Mouse (Mus musculus) kidney, postnatal 36 days (tissue): Measurements from ENCODE around the gene Ccdc120.

Experiments used
- DNase-seq, 2 experiments: peaks; one replicate each; pipeline ENCODE4 v3.0.0; 2021 to 2022; ENCODE audit warnings: mixed read lengths in 2 of 2

Ccdc120 gene

DNA sequence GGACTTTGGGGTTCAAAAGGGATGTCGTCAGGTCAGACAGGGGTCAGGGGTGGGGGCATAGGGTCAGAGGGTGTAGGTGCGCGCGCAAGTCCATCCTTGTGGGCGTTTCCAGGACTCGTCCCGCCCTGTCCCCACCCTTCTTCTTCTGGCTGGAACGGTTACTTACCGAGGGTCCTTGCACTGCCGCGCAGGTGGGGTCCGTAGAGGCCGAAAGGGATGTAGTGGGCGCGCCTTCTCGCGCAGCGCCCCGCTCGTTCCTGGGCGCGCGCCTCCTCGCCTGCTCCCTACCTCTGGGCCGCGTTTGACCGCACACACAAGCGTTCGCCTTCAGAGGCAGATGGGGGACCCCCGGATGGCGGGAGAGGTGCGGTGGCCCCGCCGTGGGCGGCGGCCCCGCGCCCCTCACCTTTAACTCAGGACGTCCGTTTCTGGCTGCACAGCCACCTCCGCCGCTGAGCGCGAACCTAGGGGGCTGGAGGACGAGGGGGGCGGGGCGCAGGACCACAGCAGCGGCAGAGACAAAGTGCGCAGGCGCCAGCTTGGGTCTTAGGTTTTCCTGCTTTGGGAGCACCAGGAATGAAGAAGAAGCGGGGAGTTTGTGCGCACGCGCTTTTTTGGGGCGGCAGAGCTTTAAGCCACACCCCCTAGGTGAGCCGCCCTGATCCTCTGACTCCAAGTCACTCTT, at the start of gene Ccdc120:
Gene Ccdc120, minus strand, starts transcription at position 474 of the 685 bp plus-strand sequence.
- DNase-seq = peak; percentile 79 to 87

DNA sequence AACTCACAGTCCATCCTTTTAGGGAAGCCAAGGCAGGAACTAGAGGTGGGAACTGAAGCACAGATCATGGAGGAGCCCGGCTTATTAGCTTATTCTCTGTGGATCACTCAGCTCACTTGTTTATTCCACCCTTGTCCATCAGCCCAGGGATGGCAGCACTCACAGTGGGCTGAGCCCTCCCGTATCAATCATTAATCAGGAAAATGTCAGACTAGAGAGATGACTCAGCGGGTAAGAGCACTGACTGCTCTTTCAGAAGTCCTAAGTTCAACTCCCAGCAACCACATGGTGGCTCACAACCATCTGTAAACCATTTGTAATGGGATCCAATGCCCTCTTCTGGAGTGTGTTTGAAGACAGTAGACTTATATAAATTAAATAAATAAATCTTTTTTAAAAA, 46.6 kb upstream of the Ccdc120 start:
- peak; percentile 33 to 68 for DNase-seq

DNA sequence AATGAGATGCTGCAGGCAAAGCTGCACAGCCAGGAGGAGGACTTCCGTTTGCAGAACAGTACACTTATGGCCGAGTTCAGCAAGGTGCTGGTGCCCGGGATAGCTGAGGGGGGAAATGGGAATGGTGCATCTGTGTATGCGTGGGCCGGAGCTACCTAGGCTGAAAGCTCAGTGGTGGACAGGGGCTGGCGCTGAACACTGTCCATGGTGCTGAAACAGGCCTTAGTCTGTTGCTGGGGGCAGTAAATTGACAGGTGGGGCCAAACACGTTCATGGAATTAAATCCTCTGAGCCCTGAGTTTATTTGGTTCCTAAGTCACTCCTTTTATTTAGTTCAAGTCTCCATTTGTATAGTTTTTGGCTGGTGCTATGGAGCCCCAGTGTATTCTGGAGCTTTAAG, 44.3 kb upstream of the Ccdc120 start:
- DNase-seq = peak; percentile 28 to 70

DNA sequence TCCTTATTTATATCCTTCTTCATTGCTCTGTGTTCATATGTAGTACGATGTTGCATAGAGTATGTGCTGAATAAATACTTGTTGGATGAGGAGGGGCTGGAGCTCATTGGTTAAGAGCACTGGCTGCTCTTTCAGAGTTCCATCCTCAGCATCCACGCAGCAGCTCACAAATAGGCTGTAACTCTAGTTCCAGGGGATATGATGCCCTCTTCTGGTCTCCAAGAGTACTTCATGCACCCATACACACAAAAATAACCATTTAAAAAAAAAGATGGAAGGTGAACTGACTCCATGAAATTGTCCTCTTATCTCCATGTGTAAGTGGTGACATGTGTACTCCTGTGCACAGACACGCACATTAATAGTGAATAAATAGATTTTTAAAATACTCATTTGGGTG, 42.7 kb upstream of the Ccdc120 start:
- DNase-seq = peak; percentile 14 to 22

DNA sequence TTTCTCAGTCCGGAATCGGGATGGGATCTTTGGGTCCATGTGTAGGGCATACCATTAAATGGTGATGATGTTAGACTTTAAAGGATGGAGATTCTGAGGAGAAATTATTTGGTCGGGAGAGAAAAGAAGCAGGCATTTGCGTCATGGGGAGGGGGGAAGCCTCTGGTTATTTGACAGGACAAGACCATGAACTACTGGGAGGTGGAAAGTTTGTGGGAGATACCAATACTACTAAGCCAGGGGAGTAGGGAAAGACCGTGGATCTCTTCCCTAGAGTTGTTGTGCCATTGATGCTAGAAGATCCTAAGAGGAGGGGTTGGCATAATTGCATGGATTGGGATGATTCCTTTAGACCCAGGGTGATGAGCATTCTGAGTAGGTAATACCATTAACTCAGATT, 39.6 kb upstream of the Ccdc120 start:
- no peak for DNase-seq

DNA sequence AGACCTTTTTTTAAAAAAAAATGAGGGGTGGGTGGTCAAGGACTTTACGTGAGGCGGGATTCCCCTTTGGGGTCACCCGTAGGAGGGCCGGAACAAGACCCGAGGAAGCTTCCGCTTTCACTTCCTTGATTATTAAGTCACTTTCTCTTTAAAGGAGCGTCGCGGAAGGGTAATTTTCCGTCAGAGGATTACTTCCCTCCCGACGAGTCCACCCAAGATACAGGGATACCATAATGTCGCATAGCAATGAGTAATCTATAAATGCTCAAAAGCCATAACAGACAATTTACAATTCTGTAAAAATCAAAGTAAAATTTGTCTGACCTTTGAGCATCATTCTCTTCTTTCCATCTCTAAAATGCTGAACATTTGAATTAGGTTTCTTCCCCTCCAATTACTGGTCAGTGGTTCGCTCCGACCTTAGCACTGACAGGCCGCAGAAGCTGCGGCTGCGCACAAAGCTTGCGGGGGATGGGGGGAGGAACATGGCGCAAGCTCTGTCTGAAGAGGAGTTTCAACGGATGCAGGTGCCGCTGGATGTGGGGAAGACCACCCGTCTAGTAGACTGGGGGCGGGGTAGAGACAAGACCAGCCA, 38.9 kb upstream of the Ccdc120 start, which contains the start of gene Gripap1:
Gene Gripap1, plus strand, starts transcription at position 224 of the 595 bp plus-strand sequence.
- DNase-seq = peak; percentile 82 to 86

DNA sequence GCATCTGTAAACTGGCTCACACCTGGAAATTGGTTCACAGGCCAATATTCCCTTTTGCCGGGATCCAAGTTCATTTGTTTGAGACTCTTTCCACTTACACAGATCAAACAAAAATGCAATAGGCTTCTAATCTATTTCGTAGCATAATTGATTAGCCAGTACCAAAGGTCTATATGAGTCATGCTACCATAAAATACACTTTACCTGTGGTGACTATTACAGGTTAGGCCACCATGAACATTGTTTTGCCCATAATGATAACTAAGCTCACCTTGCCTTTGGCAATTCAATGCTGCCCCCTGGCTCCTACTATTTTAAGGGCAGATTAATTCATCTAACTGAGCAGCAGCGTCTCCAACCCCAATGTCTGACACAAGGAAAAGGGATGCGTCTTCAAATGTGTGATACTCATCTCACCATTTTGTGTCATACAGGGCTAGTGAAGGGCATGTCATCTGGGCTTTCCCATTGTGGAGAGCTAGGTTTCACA, 31.9 kb upstream of the Ccdc120 start:
- DNase-seq = no peak

DNA sequence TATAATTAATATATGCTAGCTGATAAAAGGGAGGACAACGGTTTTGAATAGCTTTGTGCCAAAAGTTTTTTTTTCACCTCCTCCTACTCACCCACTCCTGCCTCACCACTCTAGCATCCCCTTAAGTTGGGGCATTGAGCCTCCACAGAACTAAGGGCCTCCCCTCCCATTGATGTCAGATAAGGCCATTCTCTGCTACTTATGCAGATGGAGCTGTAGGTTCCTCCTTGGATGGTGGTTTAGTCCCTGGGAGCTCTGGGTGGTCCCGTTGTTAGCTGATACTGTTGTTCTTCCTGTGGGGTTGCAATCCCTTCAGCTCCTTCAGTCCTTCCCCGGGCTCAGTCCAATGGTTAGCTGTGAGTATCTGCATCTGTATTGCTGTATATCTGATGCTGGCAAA, 28.6 kb upstream of the Ccdc120 start:
- no peak for DNase-seq

DNA sequence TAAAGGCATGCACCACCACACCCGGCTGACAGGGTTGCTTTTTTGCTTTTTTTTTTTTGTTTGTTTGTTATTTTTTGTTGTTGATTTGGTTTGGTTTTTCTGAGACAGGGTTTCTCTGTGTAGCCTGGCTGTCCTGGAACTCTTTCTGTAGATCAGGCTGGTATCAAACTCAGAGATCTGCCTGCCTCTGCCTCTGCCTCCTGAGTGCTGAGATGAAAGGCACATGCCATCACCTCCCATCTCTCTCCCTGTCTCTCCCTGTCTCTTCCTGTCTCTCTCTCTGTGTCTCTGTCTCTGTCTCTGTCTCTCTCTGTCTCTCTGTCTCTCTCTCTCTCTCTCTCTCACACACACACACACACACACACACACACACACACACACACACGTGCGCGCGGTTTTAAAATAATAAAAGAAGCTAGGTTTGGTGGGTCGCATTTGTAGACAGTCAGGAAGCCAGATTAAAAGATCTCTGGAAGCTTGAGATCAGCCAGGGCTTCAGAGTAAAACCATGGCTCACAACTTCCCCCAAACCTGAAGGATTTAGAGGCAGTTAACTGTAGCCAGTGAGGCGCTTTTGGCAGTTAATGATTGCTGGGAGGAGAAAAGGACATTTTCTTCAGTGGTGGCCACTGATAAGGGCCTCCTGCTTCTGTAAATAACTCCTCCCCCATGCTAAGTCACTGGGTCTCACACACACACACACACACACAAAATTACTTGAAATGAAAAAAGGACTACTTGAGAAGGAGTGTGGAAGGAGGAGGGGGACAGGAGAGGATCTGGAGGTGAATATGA, 27.9 kb upstream of the Ccdc120 start:
- no peak for DNase-seq

DNA sequence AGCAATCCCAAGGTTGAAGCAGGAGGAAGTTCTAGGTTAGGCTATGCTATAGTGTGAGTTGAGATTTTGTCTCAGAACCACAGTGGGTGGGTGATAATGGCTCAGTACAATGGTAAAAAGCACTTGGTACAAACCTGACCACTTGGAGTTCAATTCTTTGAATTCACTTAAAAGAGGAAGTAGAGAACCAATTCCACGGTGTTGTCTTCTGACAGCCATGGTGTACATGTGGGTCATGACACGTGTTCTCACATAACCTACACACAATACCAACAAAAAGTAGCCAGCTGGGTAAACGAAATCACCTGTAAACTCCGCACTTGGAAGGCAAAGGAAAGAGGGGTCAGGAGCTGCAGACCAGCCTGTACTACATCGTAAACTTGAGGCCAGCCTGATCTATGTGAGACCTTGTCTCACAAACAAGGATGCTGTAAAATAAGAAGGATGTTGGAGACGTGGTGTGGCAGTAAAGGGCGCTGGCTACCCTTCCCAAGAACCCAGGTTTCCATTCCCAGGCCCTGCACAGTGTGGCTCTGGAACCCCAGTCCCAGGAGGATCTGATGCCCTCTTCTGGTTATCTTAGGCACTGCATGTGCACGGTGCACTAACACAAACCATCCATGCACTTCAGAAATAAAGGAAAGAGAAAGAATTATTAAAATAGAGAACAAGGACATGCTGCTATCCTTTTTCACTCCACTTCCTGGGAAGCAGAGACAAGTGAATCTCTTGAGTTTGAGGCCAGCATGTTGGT, 25.8 kb upstream of the Ccdc120 start:
- peak; percentile 36 to 79 for DNase-seq

DNA sequence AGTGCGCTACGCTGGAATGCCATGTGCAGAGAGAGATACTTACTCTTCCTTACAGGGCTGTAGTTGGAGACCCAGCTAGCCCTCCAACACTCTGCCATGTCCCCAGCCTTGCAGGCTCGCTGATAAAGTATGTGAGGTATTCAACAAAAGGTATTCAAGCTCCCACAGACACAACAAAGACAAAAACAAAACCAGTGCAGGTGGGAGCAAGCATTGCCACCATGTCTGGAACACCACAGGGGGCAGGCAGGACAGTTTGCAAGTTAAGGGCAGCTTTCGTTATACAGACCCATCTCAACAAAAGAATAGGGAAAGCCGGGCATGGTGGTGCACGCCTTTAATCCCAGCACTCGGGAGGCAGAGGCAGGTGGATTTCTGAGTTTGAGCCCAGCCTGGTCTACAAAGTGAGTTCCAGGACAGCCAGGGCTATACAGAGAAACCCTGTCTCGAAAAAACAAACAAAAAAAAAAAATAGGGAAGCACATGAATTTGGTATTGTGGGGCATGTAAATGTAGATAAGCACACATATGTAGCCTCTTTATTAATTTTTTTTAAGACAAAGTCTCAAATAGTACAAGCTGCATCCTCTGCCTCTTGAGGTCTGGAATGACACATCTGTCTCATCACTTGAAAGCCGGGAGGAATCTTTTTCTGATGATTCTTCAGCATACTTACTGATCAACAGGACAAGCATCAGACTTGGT, 24.9 kb upstream of the Ccdc120 start:
- DNase-seq = no peak

DNA sequence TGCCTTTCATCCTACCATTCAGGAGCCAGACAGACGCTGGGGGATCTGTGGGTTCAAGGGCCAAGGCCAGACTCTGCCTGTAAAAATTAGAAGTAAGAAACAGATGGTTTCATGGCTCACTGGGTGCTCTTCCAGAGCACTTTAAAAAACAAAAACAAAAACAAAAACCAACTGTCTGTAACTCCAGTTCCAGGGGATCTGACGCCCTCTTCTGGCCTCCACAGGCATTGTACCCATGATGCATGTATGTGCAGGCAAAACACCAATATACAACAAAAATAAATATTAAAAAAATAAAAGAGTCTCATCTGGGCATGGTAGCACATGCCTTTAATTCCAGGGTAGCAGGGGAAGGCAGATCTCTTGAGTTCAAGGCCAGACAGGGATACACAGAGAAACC, 22.1 kb upstream of the Ccdc120 start:
- DNase-seq = peak in 1 of 2 experiments; percentile 58

DNA sequence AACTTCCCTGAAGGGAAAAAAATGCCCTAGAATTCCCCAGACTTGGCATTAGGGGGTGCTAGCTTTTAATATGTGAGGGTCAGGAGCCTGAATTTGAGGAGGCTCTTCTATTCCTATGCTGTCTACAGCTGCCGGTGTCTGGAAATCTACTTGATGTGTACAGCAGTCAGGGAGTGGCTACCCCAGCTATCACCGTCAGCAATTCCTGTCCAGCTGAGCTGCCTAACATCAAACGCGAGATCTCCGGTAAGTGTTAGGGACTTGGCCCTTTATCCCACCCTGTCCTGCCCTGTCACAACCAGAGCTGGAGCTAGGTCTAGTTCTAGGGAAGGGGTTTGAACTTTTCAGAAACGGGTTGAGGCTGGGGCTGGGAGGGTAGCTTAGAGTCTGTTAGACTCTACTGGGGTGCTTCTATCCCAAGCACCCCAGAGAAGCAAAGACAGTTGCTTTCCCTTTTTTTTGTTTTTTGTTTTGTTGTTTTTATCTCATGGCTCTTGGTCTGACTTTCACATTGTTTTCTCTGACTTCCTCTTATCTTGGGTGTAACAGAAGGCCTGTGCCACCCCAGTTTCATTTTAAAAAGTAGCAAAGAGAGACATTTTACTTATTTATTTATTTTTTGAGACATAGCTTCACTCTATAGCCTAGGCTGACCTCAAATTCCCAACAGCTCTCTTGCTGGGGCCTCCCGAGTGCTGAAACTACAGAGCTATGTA, 18.8 kb upstream of the Ccdc120 start:
- no peak for DNase-seq

DNA sequence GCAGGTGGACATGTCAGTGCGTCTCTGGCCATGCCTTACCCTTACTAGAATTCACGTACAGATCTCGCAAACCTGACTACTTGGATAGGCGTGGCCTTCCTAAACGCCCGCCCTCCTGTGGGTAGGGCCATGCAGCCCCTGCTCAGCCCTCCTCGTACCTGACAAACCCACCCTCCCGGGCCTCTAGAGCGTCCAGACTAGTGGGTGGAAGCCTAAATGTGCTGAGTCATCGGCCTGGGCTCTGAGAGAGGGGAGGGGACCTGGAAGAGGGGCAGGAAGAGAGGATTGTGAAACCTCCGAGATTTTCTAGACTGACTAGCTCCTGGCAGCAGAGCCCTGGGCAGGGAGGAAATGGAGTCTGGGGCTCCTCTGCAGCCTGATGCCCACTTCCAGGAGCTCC, 15.1 kb upstream of the Ccdc120 start:
- DNase-seq = peak; percentile 47 to 53

DNA sequence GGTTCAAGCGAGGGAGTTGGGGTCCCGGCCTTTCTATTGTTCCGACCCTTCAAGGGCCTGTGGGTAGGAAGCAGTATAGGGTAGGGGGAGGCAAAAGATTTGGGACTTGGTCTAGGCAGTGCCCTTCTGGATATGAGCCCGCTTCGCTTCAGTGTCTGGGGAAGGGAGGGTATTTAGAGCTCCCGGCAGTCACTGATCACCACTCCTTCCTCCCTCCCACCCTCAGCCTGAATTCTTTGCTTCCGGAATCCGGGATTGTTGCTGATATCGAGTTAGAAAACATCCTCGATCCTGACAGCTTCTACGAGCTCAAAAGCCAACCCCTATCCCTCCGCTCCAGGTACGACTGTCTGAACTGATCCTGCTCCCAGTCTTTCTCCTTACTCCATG, 14.6 kb upstream of the Ccdc120 start:
- DNase-seq = no peak

DNA sequence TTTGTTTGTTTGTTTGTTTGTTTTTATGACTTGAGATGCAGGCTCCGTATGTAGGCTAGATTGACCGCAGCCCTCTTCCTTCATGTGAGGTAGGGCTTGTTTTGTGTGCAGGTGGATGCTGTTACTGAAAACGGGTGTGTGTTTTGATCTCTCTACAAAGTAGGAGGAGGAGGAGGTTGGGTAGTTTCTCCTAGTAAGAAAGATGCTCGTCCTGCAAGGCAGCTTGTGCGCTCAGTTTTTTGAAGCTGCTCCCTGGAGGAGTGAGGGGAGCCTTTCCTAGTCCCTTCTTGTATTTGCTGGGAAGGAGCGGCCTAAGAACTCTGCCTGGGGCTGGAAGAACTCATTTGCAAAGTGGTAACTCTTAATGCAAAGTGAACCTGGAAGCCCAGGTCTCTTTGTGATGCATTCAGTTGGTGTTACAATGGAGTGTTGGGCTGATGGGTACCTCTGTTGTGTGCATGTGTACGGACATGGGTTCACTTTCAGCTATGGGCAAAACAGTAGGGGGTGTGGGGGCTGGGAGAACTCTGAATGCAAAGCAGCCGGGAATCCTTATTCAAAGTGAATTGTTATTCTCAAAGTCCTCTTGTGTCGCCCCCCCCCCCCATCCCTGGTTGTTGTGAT, 14.1 kb upstream of the Ccdc120 start:
- no peak for DNase-seq

DNA sequence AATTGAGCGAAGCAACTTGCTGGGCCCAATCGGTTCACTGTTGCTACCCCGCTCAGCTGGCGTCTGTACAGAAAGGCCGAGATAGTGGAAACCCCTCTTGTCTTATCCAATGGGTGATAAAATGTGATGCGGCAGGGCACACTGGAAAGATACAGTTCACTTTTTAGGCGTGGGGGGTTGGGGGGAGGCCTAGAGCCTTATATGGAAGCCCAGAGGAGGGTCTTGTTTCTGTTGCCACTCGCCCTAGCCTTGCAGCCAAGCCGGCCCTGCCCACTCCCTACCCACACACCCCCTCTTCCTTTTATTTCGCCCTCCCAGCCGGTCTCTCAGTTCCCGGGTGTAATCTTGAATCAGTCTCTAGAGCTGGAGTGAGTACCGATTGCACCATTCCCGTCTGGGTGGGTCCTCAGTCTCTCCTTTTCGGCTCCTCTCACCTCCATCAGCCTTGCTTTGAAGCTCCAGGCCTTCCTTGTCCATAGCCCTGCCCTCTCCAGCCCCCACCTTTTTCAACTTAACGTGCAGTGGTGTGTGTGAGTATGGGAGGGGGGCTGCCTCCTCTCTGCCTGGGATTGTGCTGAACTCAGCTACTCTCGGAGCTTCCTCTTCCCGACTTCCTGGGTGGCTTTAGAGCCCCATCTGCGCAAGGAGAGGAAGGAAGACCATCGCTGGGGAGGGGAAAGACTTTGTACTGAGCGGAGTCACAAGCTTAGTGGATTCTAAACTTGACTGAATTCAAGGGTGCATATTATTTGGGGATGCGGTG, 13.1 kb upstream of the Ccdc120 start:
- DNase-seq = peak; percentile 25 to 39

DNA sequence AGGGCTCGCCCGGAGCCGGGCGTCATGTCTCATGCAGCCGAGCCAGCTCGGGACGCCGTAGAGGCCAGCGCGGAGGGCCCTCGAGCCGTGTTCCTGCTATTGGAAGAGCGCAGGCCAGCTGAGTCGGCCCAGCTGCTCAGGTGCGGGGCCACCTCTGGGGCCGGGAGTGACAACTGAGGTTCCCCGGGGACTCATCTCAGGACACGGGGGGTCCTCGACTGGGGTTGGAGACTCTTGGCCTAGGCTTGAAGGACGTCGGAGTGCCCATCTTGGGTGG, 12.2 kb upstream of the Ccdc120 start:
- DNase-seq = no peak

DNA sequence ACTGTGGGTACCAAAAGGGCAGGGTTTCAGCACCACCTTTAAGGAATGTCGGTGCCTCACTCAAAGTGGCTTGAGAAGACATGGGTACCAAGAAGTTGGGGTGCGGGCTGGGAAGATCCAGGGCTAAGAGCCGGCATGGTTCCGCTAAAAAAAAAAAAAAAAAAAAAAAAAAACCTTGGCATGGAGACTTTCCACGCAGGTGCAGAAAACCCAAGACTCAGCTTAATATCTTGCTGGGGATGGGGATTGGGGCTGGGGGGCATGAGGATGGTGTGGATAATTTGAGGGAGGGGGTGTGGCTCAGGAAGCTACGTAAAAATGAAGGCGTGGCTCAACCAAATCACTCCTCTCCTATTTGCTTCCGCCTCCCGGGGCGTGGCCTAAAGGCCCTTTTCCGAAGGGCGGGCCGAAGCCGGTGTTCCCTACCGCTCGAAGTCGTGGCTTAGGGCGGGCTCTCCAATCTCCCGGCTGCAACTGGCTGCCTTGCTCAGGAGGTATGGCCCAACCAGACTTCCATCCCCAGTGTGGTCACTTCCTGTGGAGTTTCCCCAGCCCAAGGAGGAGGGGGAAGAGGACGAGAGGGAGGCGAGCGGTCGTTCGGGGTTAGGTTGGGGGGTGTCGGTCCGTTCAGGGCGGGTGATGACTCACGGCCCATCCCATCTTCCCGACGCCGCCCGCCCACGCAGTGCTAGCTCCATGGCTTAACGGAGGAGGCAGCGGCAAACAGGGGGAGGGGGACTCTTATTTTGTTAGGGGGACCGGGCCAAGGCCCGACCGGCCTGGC, 11.6 kb upstream of the Ccdc120 start, which contains the start of gene Tfe3:
Gene Tfe3, plus strand, starts transcription at position 424 of the 784 bp plus-strand sequence.
- DNase-seq = peak; percentile 93 to 96

DNA sequence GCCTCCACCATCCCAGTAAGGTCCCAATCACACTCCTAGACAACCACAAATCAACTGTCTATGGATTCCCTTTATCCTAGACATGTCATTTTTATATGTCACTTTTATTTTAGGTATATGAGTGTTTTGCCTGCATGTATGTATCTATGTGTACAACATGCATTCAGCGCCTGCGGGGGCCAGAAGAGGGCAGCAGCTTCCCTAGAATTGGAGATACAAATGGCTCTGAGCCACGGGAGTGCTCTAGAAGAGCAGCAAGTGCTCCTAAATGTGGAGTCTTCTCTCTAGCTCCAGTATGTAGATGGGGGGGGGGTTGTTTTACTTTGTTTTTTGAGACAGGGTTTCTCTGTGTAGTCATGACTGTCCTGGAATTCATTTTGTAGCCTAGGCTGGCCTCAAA, 2.9 kb upstream of the Ccdc120 start:
- DNase-seq = peak in 1 of 2 experiments; percentile 56
